Mouse (Mus musculus): ENCODE results near the gene St6galnac5.

- TF ChIP-seq CTCF (conservative IDR thresholded peaks at IDR 0.05; ENCODE audit: low read length), result no peak
- TF ChIP-seq POU5F1 (IDR thresholded peaks at IDR 0.05; ENCODE audit: borderline replicate concordance, low read length), result no peak
- TF ChIP-seq NANOG (IDR thresholded peaks at IDR 0.05; ENCODE audit: borderline replicate concordance, low read length), result no peak
Measured at GRCm38 (mm10) chr3:152998106-152998505, 16.1 kb upstream of the St6galnac5 start.

All from E14TG2a.4 (cell line).